Mouse (Mus musculus) WW6 (cell line): ENCODE measurements around the gene Ugt1a6b.
"Not testable (repeated sequence)": the region's sequence is repeated elsewhere in the genome, so short reads cannot be mapped to it uniquely, and the experiment has no call there.

Source experiments
- DNase-seq: peaks from one replicate; pipeline ENCODE4 v3.0.0-alpha.2; 2013; ENCODE audit warnings: low read depth, low spot score

Ugt1a6b gene

GRCm38 (mm10) chr1:88120550-88120949, 17.5 kb downstream of the Ugt1a6b start:
- DNase-seq, result not testable (repeated sequence)

- DNase-seq, result not testable (repeated sequence)
These were observed 18.5 kb downstream of the Ugt1a6b start for GRCm38 (mm10) chr1:88121521-88121920.

- not testable (repeated sequence) for DNase-seq
These were observed 22.8 kb downstream of the Ugt1a6b start for GRCm38 (mm10) chr1:88125827-88126360.

- DNase-seq, result not testable (repeated sequence)
These were observed 26.0 kb downstream of the Ugt1a6b start for GRCm38 (mm10) chr1:88129091-88129490.

- DNase-seq, result not testable (repeated sequence)
These were observed 27.2 kb downstream of the Ugt1a6b start for GRCm38 (mm10) chr1:88130223-88130622.

GRCm38 (mm10) chr1:88133908-88134456, 30.9 kb downstream of the Ugt1a6b start:
- DNase-seq, result no peak

GRCm38 (mm10) chr1:88134457-88135011, 31.5 kb downstream of the Ugt1a6b start, which contains the start of gene Ugt1a6a:
TSS of gene Ugt1a6a (plus strand) at chr1:88134809.
- DNase-seq, result not testable (repeated sequence)

GRCm38 (mm10) chr1:88135229-88135904, 32.3 kb downstream of the Ugt1a6b start:
- not testable (repeated sequence) for DNase-seq

- no peak for DNase-seq
These were observed 33.6 kb downstream of the Ugt1a6b start for GRCm38 (mm10) chr1:88136646-88137045.

- DNase-seq, result no peak
These were observed 34.2 kb downstream of the Ugt1a6b start for GRCm38 (mm10) chr1:88137264-88137663.

- DNase-seq, result no peak
These were observed 35.1 kb downstream of the Ugt1a6b start for GRCm38 (mm10) chr1:88138145-88138544.

- DNase-seq, result not testable (repeated sequence)
These were observed 37.4 kb downstream of the Ugt1a6b start for GRCm38 (mm10) chr1:88140492-88140891.

- not testable (repeated sequence) for DNase-seq
These were observed 41.1 kb downstream of the Ugt1a6b start for GRCm38 (mm10) chr1:88143966-88144675.

- DNase-seq, result not testable (repeated sequence)
These were observed 42.2 kb downstream of the Ugt1a6b start for GRCm38 (mm10) chr1:88145278-88145677.

GRCm38 (mm10) chr1:88150133-88150532, 47.1 kb downstream of the Ugt1a6b start:
- not testable (repeated sequence) for DNase-seq

- no peak for DNase-seq
These were observed 55.4 kb downstream of the Ugt1a6b start for GRCm38 (mm10) chr1:88158430-88158829.

GRCm38 (mm10) chr1:88165711-88166110, 62.7 kb downstream of the Ugt1a6b start, which contains the start of gene Ugt1a5:
TSS of gene Ugt1a5 (plus strand) at chr1:88166012.
- no peak for DNase-seq

- DNase-seq, result not testable (repeated sequence)
These were observed 69.1 kb downstream of the Ugt1a6b start for GRCm38 (mm10) chr1:88172190-88172589.

- DNase-seq, result no peak
These were observed 76.6 kb downstream of the Ugt1a6b start for GRCm38 (mm10) chr1:88179657-88180056.

GRCm38 (mm10) chr1:88186325-88186935, 83.4 kb downstream of the Ugt1a6b start:
- DNase-seq, result no peak

- DNase-seq, result no peak
These were observed 89.1 kb downstream of the Ugt1a6b start for GRCm38 (mm10) chr1:88192136-88192535.
